Mouse (Mus musculus) lung, postnatal 4 days (tissue): Measurements from ENCODE around the gene Hist1h2bb.
A peak's percentile ranks its signal among the peaks of the same experiment; 100 is the strongest.

Experiments
- DNase-seq, 2 experiments: peaks; one replicate each; pipeline ENCODE4 v3.0.0; 2021

Gene Hist1h2bb

GRCm38 (mm10) chr13:23750839-23751477 is 4.4 kb downstream of the Hist1h2bb start, which contains the start of gene Hist1h2ab:
Gene Hist1h2ab (plus strand): TSS chr13:23751126.
- DNase-seq: peak; percentile 57 to 68

GRCm38 (mm10) chr13:23751478-23751956 is 5.0 kb downstream of the Hist1h2bb start:
- DNase-seq: peak in 1 of 2 experiments; percentile 28

- peak; percentile 87 to 90 for DNase-seq
Measured at GRCm38 (mm10) chr13:23752067-23752741, 5.7 kb downstream of the Hist1h2bb start, which contains the start of gene Hist1h3b. Gene Hist1h3b (plus strand): TSS chr13:23752267.

GRCm38 (mm10) chr13:23752742-23753172 is 6.2 kb downstream of the Hist1h2bb start:
- DNase-seq: no peak

- no peak for DNase-seq
Measured at GRCm38 (mm10) chr13:23753314-23754078, 7.0 kb downstream of the Hist1h2bb start.

GRCm38 (mm10) chr13:23755000-23755399 is 8.5 kb downstream of the Hist1h2bb start:
- no peak for DNase-seq

GRCm38 (mm10) chr13:23756790-23757189 is 10.3 kb downstream of the Hist1h2bb start, which contains the start of gene Hist1h4b:
Gene Hist1h4b (plus strand): TSS chr13:23757013.
- DNase-seq: peak; percentile 85 to 92

- DNase-seq: no peak
Measured at GRCm38 (mm10) chr13:23757211-23757773, 10.8 kb downstream of the Hist1h2bb start.

GRCm38 (mm10) chr13:23757921-23758320 is 11.4 kb downstream of the Hist1h2bb start:
- DNase-seq: no peak

- no peak for DNase-seq
Measured at GRCm38 (mm10) chr13:23759251-23759771, 12.8 kb downstream of the Hist1h2bb start.

GRCm38 (mm10) chr13:23759916-23760239 is 13.3 kb downstream of the Hist1h2bb start:
- no peak for DNase-seq

GRCm38 (mm10) chr13:23760240-23760971 is 13.9 kb downstream of the Hist1h2bb start:
- DNase-seq: peak; percentile 30 to 42

- peak; percentile 99 for DNase-seq
Measured at GRCm38 (mm10) chr13:23760972-23761864, 14.7 kb downstream of the Hist1h2bb start, which contains the start of gene Hist1h4a. Gene Hist1h4a (minus strand): TSS chr13:23761230.

- peak; percentile 65 to 74 for DNase-seq
Measured at GRCm38 (mm10) chr13:23761871-23762821, 15.6 kb downstream of the Hist1h2bb start, which contains the start of gene Hist1h3a. Gene Hist1h3a (minus strand): TSS chr13:23762386.

GRCm38 (mm10) chr13:23763242-23763585 is 16.7 kb downstream of the Hist1h2bb start:
- no peak for DNase-seq

- peak; percentile 91 for DNase-seq
Measured at GRCm38 (mm10) chr13:23763586-23764323, 17.2 kb downstream of the Hist1h2bb start, which contains the start of gene Hist1h1a. Gene Hist1h1a (plus strand): TSS chr13:23763666.

- DNase-seq: no peak
Measured at GRCm38 (mm10) chr13:23764324-23765171, 18.0 kb downstream of the Hist1h2bb start.

GRCm38 (mm10) chr13:23765172-23765513 is 18.6 kb downstream of the Hist1h2bb start:
- DNase-seq: no peak
